Mouse (Mus musculus) left cerebral cortex, postnatal 10 days (tissue): Measurements from ENCODE around the gene Frat2. TPM values are rescaled to one million over a fixed set of nuclear protein-coding genes. Genes with fewer than 3 reads are reported as not detected.

Experiments used
- DNase-seq, 2 experiments: peaks; one replicate each; pipeline ENCODE4 v3.0.0; 2021 to 2022; ENCODE audit warnings: low spot score in 2 of 2, mixed read lengths in 1 of 2; ENCODE audit errors: extremely low spot score in 1 of 2
- intact Hi-C: fragments of 180-260 bp; cut with DNase I; formaldehyde crosslinking; loops from one replicate; pipeline ENCODE4 v1.15.1; 2025
- total RNA-seq, 2 experiments: library from RNA; stranded (reverse); gene quantifications; 2 replicates each; pipeline ENCODE4 v1.2.3; 2021

Frat2 gene
- total RNA-seq, 2 experiments from 2014 or later: 11.0 to 11.6 TPM

- intact Hi-C loops: no loop called here
- no peak for DNase-seq
These were observed 47.5 kb downstream of the Frat2 start for GRCm38 (mm10) chr19:41800451-41800850.

GRCm38 (mm10) chr19:41797536-41797935 is 50.4 kb downstream of the Frat2 start:
- DNase-seq: no peak
- intact Hi-C loops: no loop called here

- intact Hi-C loops: no loop called here
- no peak for DNase-seq
These were observed 51.1 kb downstream of the Frat2 start for GRCm38 (mm10) chr19:41796789-41797327.

GRCm38 (mm10) chr19:41796148-41796760 is 51.7 kb downstream of the Frat2 start:
- intact Hi-C loops: no loop called here
- no peak for DNase-seq

Other genes with a start within 250 kb of the Frat2 start
- gene Slit1, start 104.5 kb downstream of the Frat2 start, total RNA-seq: 10 to 100 TPM; 55.1 to 57.2 TPM
- gene Arhgap19, start 46.1 kb downstream of the Frat2 start, total RNA-seq: 1 to 10 TPM; 3.2 to 3.6 TPM
- 10 to 100 TPM; 17.5 to 19.1 TPM for gene Frat1, start 18.2 kb downstream of the Frat2 start, total RNA-seq
- 10 to 100 TPM; 38.5 to 40.3 TPM for gene Rrp12, start 48.0 kb upstream of the Frat2 start, total RNA-seq
- gene Pgam1, start 63.8 kb upstream of the Frat2 start, total RNA-seq: 100 to 1,000 TPM; 526 to 534 TPM
- 10 to 100 TPM; 23.7 to 29.0 TPM for gene Exosc1, start 85.3 kb upstream of the Frat2 start, total RNA-seq
- gene Zdhhc16, start 85.3 kb upstream of the Frat2 start, total RNA-seq: 10 to 100 TPM; 55.0 to 69.5 TPM
- 10 to 100 TPM; 30.1 to 39.8 TPM for gene Mms19, start 133.0 kb upstream of the Frat2 start, total RNA-seq
- 10 to 100 TPM; 13.2 to 13.4 TPM for gene Ubtd1, start 133.6 kb upstream of the Frat2 start, total RNA-seq
- gene Ankrd2, start 187.9 kb upstream of the Frat2 start, total RNA-seq: under 1 TPM in 1 of 2 experiments, not detected in 1; 0.32 TPM
- gene Hoga1, start 197.5 kb upstream of the Frat2 start, total RNA-seq: 1 to 10 TPM; 7.2 to 7.4 TPM
- 1 to 10 TPM; 1.1 to 1.5 TPM for gene 4933411K16Rik, start 204.1 kb upstream of the Frat2 start, total RNA-seq
- 10 to 100 TPM; 71.3 to 73.3 TPM for gene Morn4, start 238.2 kb upstream of the Frat2 start, total RNA-seq
- 10 to 100 TPM; 46.3 to 47.0 TPM for gene Pi4k2a, start 242.3 kb upstream of the Frat2 start, total RNA-seq